Mouse (Mus musculus) ovary, postnatal 10 days (tissue): ENCODE data around the gene Nudt10.
"Not testable (repeated sequence)": the region's sequence is repeated elsewhere in the genome, so short reads cannot be mapped to it uniquely, and the experiment has no call there.

ENCODE experiments used
- DNase-seq: peaks from one replicate; pipeline ENCODE4 v3.0.0; 2022; ENCODE audit warnings: low spot score

Gene Nudt10

DNA sequence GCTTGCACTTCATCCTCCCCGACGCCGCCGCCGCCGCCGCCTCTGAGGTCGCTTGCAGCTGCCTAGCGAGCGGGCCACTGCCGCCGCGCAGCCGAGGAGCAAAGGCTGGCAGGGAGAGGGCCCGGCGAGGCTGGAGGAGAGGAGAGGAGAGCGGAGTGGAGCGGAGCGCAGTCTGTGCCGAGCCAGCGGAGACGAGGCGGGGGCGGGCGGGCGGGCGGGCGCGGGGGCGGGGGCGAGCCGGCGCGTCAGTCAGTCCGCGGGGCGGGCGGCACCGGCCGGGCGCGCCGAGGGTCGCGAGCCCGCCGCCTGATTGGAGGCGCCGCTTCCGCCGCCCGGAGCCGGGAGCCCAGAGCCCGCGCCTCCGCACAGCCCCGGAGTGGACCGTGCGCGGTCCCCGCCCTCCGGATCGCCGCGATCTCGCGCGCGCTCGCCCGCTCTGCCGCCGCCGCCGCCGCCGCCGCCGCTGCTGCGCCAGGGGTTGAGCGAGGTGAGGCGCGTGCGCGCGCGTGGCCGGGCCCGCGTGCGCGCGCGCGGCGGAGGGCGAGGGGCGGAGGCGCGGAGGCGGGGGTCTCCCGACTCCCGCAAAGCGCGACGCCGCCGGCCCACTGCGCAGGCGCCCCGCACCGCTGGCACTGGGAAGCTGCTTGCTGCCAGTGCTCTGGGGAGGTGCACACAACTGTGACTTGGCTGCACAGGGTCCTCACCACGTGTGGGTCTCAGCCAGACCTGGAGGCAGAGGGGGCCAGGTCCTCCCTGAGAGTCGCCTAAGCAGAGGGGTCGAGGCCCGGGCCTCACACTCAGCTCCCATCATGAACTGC lies at the start of gene Nudt10:
Gene Nudt10, minus strand, starts transcription at position 193 of the 818 bp plus-strand sequence.
- DNase-seq: not testable (repeated sequence)

DNA sequence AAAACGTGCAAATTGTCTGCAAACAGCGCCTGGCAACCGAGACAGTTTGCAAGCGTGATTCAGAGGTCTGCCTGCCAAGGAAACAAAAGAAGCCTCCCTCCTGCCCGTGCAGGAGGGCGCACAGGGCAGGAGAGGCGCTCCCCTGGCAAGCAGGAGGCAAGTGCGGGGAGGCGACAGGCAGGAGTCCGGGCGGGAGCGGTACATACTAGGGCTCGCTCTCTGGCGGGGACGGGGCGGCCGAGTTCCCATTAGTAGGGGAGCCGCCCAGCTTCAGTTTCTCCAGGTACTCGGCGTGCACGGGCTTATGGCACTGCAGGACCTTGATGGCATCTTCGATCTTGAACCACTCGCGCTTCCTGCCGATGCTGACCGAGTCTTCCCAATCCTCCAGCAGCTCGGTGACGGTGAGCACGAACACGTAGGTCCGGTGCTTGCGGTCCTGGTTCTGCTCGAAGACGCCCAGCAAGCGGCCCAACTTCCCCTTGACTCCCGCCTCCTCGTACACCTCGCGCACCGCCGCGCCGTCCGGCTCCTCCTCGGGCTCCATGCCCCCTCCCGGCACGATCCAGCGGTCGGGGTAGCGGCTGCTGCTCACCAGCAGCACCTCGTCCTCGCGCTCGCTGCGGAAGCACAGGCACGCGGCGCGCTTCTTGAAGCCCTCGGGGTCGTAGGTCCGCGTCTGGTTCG lies 536 bp downstream of the Nudt10 start:
- not testable (repeated sequence) for DNase-seq

DNA sequence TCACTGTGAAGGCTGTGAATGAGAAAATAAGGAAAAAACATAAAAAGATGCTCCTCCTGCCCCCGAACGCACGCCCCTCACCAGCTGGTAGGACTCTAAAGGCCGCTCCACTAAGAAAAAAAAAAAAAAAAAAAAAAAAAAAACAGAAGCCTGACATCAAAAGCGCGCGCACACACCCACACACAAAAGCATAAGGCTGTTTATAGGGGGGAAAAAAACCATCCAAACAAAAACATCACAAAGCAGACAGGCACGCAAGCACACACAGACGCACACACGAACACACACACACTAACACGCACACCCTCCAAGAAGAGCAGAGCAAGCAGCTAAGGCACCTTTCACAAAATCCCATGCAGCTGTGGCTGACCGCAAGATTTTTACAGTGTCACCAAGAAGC lies 1.1 kb downstream of the Nudt10 start:
- DNase-seq: no peak
